Mouse (Mus musculus): ENCODE measurements around the gene Klf6. TPM values are rescaled to one million over a fixed set of nuclear protein-coding genes. Genes with fewer than 3 reads are reported as not detected.
A peak's percentile ranks its signal among the peaks of the same experiment; 100 is the strongest.

Gene Klf6
- polyA plus RNA-seq, 1 experiment from 2014 or later = 50.3 TPM

- DNase-seq (ENCODE audit: low spot score) = no peak
- Histone ChIP-seq H3K27me3 (ENCODE audit: insufficient read depth, low read length) (no peaks in the 10 kb centered on the region), H3K27ac (no peak overlapping the region), H3K9me3 (replicated peaks; ENCODE audit: low read length) (no peaks in the 10 kb centered on the region), H3K4me1 (replicated peaks; ENCODE audit: insufficient read depth, low read length) (0 out of 2 replicates have a peak, but pooled peaks cover 4% of the 10 kb centered on the region), H3K36me3 (ENCODE audit: insufficient read depth, low read length) (no peaks in the 10 kb centered on the region), H3K4me2 (ENCODE audit: low read length) (no peak overlapping the region), H3K9ac (ENCODE audit: low read depth, low read length) (no peak overlapping the region), H3K4me3 (replicated peaks; ENCODE audit: low read depth, low read length) (no peak overlapping the region)
- WGBS = 88% methylated on average over 9 of the region's 9 CpGs
- TF ChIP-seq CTCF (IDR thresholded peaks at IDR 0.05; ENCODE audit: low read depth) = no peak
- ATAC-seq (replicated peaks; ENCODE audit: low FRiP score, low read depth) = no peak
These were observed 31.6 kb downstream of the Klf6 start for GRCm38 (mm10) chr13:5892684-5893447.

DNA sequence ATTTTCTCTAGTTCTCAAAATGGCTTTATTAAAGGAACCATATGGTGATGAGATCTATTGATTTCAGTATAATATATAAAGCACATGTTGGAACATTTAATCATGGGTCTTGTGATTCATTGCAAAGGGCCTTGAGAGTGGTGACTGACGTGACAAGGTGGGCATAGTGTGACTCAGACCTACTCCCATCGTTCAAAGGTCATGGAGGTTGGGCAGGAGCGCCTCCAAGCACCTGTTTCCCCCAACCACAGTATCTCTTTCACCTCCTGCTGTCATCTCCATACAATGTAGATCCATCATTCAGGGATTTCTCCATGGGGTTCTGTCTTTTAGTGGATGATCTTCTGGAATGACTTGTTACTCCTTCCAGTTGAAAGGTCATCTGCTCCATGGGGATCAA is 33.6 kb downstream of the Klf6 start:
- TF ChIP-seq CTCF (IDR thresholded peaks at IDR 0.05; ENCODE audit: low read depth) = no peak
- no peak for ATAC-seq (replicated peaks; ENCODE audit: low FRiP score, low read depth)
- WGBS = 66% methylated on average over 3 of the region's 3 CpGs
- Histone ChIP-seq H3K9ac (ENCODE audit: low read depth, low read length) (no peak overlapping the region), H3K4me2 (ENCODE audit: low read length) (no peak overlapping the region), H3K36me3 (ENCODE audit: insufficient read depth, low read length) (no peaks in the 10 kb centered on the region), H3K4me3 (replicated peaks; ENCODE audit: low read depth, low read length) (no peak overlapping the region), H3K27ac (no peak overlapping the region), H3K9me3 (replicated peaks; ENCODE audit: low read length) (no peaks in the 10 kb centered on the region), H3K4me1 (replicated peaks; ENCODE audit: insufficient read depth, low read length) (0 out of 2 replicates have a peak, but pooled peaks cover 4% of the 10 kb centered on the region), H3K27me3 (ENCODE audit: insufficient read depth, low read length) (no peaks in the 10 kb centered on the region)
- no peak for DNase-seq (ENCODE audit: low spot score)

GRCm38 (mm10) chr13:5895851-5896250 is 34.6 kb downstream of the Klf6 start:
- DNase-seq (ENCODE audit: low spot score) (peak; percentile 20), ATAC-seq (replicated peaks; ENCODE audit: low FRiP score, low read depth) (no peak)
- TF ChIP-seq CTCF (IDR thresholded peaks at IDR 0.05; ENCODE audit: low read depth) = no peak
- Histone ChIP-seq H3K36me3 (ENCODE audit: insufficient read depth, low read length) (no peaks in the 10 kb centered on the region), H3K9me3 (replicated peaks; ENCODE audit: low read length) (no peaks in the 10 kb centered on the region), H3K27ac (no peak overlapping the region), H3K4me1 (replicated peaks; ENCODE audit: insufficient read depth, low read length) (0 out of 2 replicates have a peak, but pooled peaks cover 4% of the 10 kb centered on the region), H3K4me3 (replicated peaks; ENCODE audit: low read depth, low read length) (no peak overlapping the region), H3K9ac (ENCODE audit: low read depth, low read length) (no peak overlapping the region), H3K4me2 (ENCODE audit: low read length) (no peak overlapping the region), H3K27me3 (ENCODE audit: insufficient read depth, low read length) (no peaks in the 10 kb centered on the region)
- WGBS = 53% methylated on average over 3 of the region's 3 CpGs

DNA sequence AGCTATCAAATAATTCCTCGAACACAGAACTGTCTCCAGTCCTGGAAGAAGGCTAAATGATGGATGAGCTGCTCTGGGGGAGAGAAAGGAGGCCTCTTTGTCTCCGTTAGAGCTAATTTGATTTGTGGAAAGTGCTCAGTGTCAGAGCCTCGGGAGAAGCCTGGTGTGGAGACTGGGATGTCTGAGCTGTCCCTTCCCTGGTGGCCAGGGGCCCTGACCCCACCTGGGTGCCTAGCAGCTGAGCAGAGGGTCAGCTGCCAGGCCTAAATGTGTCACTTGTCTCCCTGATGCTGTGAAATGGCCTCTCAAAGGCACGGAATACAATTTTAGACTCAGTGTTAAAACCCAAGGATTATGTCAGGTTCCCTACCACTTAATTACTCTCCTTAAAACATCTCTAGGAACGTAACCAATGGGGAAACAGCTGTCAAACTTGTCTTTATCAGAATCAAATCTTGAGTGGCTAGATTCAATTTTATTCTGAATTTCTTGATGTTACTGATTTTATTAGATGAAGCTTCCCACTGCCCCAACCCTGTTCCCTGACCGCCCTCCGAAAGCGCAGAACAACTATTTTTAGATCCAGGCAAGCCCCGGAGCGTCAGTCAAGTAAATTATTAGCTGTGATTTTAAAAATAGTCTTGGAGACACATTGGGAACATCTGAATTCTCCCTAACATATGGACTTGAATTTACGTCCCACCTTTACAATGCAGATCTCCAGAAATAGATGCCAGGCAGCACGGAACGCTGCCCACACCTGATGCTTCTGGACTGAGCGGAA is 36.1 kb downstream of the Klf6 start:
- Histone ChIP-seq H3K4me1 (replicated peaks; ENCODE audit: insufficient read depth, low read length) (0 out of 2 replicates have a peak, but pooled peaks cover 4% of the 10 kb centered on the region), H3K4me3 (replicated peaks; ENCODE audit: low read depth, low read length) (no peak overlapping the region), H3K4me2 (ENCODE audit: low read length) (no peak overlapping the region), H3K27me3 (ENCODE audit: insufficient read depth, low read length) (no peaks in the 10 kb centered on the region), H3K36me3 (ENCODE audit: insufficient read depth, low read length) (no peaks in the 10 kb centered on the region), H3K27ac (no peak overlapping the region), H3K9ac (ENCODE audit: low read depth, low read length) (no peak overlapping the region), H3K9me3 (replicated peaks; ENCODE audit: low read length) (no peaks in the 10 kb centered on the region)
- DNase-seq (ENCODE audit: low spot score) = no peak
- 47% methylated on average over 14 of the region's 14 CpGs for WGBS
- no peak for ATAC-seq (replicated peaks; ENCODE audit: low FRiP score, low read depth)
- no peak for TF ChIP-seq CTCF (IDR thresholded peaks at IDR 0.05; ENCODE audit: low read depth)

- Histone ChIP-seq H3K27ac (no peak overlapping the region), H3K4me1 (replicated peaks; ENCODE audit: insufficient read depth, low read length) (0 out of 2 replicates have a peak, but pooled peaks cover 4% of the 10 kb centered on the region), H3K4me2 (ENCODE audit: low read length) (no peak overlapping the region), H3K9ac (ENCODE audit: low read depth, low read length) (no peak overlapping the region), H3K4me3 (replicated peaks; ENCODE audit: low read depth, low read length) (no peak overlapping the region), H3K36me3 (ENCODE audit: insufficient read depth, low read length) (no peaks in the 10 kb centered on the region), H3K27me3 (ENCODE audit: insufficient read depth, low read length) (no peaks in the 10 kb centered on the region), H3K9me3 (replicated peaks; ENCODE audit: low read length) (no peaks in the 10 kb centered on the region)
- TF ChIP-seq CTCF (IDR thresholded peaks at IDR 0.05; ENCODE audit: low read depth) = no peak
- DNase-seq (ENCODE audit: low spot score) = no peak
- WGBS = 57% methylated on average over 1 of the region's 1 CpGs
- ATAC-seq (replicated peaks; ENCODE audit: low FRiP score, low read depth) = no peak
These were observed 37.7 kb downstream of the Klf6 start for GRCm38 (mm10) chr13:5899021-5899420.

DNA sequence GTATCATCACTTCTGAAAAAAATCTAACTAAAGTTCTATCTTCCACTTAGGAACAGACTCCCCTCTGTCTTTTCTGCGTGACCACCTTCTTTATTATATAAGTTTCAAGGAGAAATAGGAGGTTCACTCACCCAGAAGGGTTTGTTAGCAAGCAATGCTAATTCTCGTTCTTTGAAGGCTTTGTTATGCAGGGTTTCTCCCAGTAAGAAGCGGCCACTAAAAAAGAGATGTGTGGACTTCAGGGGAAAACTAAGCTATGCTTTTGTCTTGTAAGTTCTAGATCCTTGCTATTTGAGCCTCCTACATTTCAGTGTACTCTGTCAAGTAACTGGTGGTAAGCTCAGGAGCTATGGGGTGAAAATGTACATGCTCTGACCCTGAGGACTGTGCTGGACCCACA is 38.4 kb downstream of the Klf6 start:
- Histone ChIP-seq H3K27ac (no peak overlapping the region), H3K27me3 (ENCODE audit: insufficient read depth, low read length) (no peaks in the 10 kb centered on the region), H3K4me2 (ENCODE audit: low read length) (no peak overlapping the region), H3K9me3 (replicated peaks; ENCODE audit: low read length) (no peaks in the 10 kb centered on the region), H3K36me3 (ENCODE audit: insufficient read depth, low read length) (no peaks in the 10 kb centered on the region), H3K9ac (ENCODE audit: low read depth, low read length) (no peak overlapping the region), H3K4me1 (replicated peaks; ENCODE audit: insufficient read depth, low read length) (0 out of 2 replicates have a peak, but pooled peaks cover 4% of the 10 kb centered on the region), H3K4me3 (replicated peaks; ENCODE audit: low read depth, low read length) (no peak overlapping the region)
- ATAC-seq (replicated peaks; ENCODE audit: low FRiP score, low read depth) (no peak), DNase-seq (ENCODE audit: low spot score) (no peak)
- no peak for TF ChIP-seq CTCF (IDR thresholded peaks at IDR 0.05; ENCODE audit: low read depth)
- WGBS = 81% methylated on average over 3 of the region's 3 CpGs

Data from kidney, postnatal 0 days (tissue).